Mouse (Mus musculus) right cerebral cortex, postnatal 25 days (tissue): Measurements from ENCODE around the gene Olfr1153.

ENCODE experiments used
- DNase-seq: peaks from one replicate; pipeline ENCODE4 v3.0.0; 2022

Olfr1153 gene

DNA sequence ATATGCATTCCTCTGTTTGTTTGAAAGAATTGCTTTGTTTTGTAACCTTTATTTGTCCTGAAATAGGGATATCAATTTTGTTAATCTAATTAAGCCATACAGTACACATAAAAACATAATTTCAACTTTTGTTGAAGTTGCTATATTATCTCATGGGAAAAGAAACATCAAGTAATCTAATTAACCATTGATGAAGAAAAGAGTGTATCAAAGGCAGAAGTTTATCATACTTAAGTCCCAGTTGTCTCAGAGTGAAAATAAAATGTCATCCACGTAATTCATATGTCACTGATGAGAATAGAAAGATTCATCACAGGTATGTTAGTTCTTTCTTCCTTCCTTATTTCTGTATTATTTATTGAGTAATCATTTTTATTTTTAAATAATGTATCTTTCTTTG, at the start of gene Olfr1153:
TSS of gene Olfr1153 (plus strand) at position 301 of the 400 bp plus-strand sequence.
- no peak for DNase-seq

DNA sequence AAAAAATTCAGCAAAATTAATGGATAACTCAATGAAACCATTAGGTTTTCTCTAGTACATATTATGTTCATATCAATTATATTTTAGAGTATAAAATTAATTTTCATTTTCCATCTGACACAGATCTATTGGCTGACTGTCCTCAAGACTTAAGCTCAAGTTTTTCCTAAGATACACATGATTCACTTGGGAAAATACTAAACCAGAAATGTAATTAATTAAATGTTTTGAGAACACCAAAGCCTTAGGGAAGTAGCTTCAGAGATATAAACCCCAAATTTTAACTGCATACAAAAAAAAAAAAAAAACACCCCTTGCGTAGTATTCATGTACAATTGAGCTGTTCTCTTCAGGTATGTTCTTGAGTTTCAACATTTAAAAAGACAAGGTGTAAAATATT, 39.2 kb upstream of the Olfr1153 start, which contains the start of gene Olfr1151:
TSS of gene Olfr1151 (plus strand) at position 301 of the 400 bp plus-strand sequence.
- no peak for DNase-seq

DNA sequence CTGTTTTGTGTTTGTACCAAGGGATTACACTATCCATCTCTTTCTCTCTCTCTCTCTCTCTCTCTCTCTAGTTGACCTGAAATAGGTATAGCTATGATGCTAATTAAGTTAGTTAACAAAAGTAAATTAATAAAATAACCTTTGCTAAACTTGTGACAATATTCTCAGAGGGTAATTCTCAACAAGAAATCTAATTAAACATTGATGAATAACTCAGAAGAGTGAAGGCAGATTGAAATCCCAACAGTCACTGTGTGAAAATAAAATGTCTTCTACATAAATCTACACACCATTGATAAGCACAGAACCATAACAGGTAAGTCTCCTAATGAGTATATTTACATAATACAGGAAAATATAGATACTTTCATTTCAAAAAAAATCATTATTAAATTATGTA, 28.6 kb upstream of the Olfr1153 start, which contains the start of gene Olfr1152:
TSS of gene Olfr1152 (plus strand) at position 301 of the 400 bp plus-strand sequence.
- no peak for DNase-seq

DNA sequence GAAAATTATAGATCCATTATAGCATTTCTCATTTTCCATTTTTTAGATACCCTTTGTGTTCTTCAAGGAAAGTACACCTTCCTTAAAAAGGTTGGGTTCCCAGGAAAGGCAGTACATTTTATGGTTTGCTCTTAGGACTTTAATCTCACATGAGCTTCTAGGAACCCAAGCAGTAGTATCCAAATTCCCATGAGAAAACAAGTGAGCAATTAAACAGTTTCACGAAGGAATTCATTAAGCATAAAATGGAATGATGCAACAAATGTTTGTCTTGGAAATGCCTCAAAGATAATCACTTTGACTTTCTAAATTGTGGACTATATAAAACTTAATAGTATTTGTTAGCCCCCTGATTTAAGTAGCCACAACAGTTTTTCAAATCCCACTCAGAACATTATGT, 10.3 kb downstream of the Olfr1153 start, which contains the start of gene Olfr1154:
TSS of gene Olfr1154 (minus strand) at position 101 of the 400 bp plus-strand sequence.
- no peak for DNase-seq

- DNase-seq, result no peak
Measured at GRCm38 (mm10) chr2:87945037-87945436, 50.3 kb downstream of the Olfr1153 start, which contains the start of gene Olfr1155. TSS of gene Olfr1155 (minus strand) at chr2:87945137.
